Mouse (Mus musculus) E14TG2a.4 (cell line): Measurements from ENCODE around the gene Glod4.

Source experiments
- CTCF ChIP-seq: conservative IDR thresholded peaks from 2 replicates; pipeline ENCODE4 v1.5.1; 2014; ENCODE audit warnings: low read length
- NANOG ChIP-seq: IDR thresholded peaks from 2 replicates; pipeline ENCODE4 v1.6.1; 2014; ENCODE audit warnings: borderline replicate concordance, low read length, mixed read lengths
- POU5F1 ChIP-seq: IDR thresholded peaks from 2 replicates; pipeline ENCODE4 v1.6.1; 2014; ENCODE audit warnings: low read length, borderline replicate concordance

GRCm38 (mm10) chr11:76135641-76136437, 107.7 kb downstream of the Glod4 start:
- TF ChIP-seq CTCF (no peak), POU5F1 (no peak), NANOG (no peak)
